Mouse (Mus musculus) left cerebral cortex, adult 6 months (tissue): ENCODE measurements around the gene Elovl1. TPM values are rescaled to one million over a fixed set of nuclear protein-coding genes. Genes with fewer than 3 reads are reported as not detected.

Experiments used
- long read RNA-seq, 2 experiments: library from polyadenylated mRNA; unstranded; transcript quantifications; one replicate each; pipeline ENCODE4 v2.0.0; 2019 to 2020
- polyA plus RNA-seq: library from polyadenylated mRNA; unstranded; fragments of <200 nt; fragmentation: Nextera tagmentation; gene quantifications from 2 replicates; pipeline ENCODE4 v1.2.3, GENCODE M21; 2021

Elovl1 gene
- polyA plus RNA-seq: 20.0 and 21.3 TPM in 2 replicates
- long read RNA-seq, experiment 1, transcript Elovl1-201 (8 exons, 1,811 nt): major isoform, 37 of 48 reads
- long read RNA-seq, experiment 1, partial matches to known transcripts: 2 of 48 reads
- long read RNA-seq, experiment 1, other reads (novel, unspliced or antisense): 8 of 48 reads
- long read RNA-seq, experiment 2, transcript Elovl1-201 (8 exons, 1,811 nt): major isoform, 6 of 11 reads
- long read RNA-seq, experiment 2, partial matches to known transcripts: 3 of 11 reads
- long read RNA-seq, experiment 2, other reads (novel, unspliced or antisense): 2 of 11 reads

GRCm38 (mm10) chr4:118427768-118428451, at the start of gene Elovl1:
TSS of gene Elovl1 (plus strand) at chr4:118428093.

GRCm38 (mm10) chr4:118409142-118409900, 18.6 kb upstream of the Elovl1 start, which contains the start of the genes Szt2 and Med8:
TSS of gene Szt2 (minus strand) at chr4:118409273.
TSS of gene Med8 (plus strand) at chr4:118409337.

GRCm38 (mm10) chr4:118436820-118437603, 9.1 kb downstream of the Elovl1 start, which contains the start of gene Cdc20:
TSS of gene Cdc20 (minus strand) at chr4:118437352.

GRCm38 (mm10) chr4:118457345-118457975, 29.6 kb downstream of the Elovl1 start, which contains the start of gene Mpl:
TSS of gene Mpl (minus strand) at chr4:118457513.

Other genes starting within 250 kb of the Elovl1 start
- 1.7 and 1.9 TPM in 2 replicates for gene Kdm4a, start 248.1 kb upstream of the Elovl1 start, polyA plus RNA-seq
- 7.5 and 12.0 TPM in 2 replicates for gene Ptprf, start 136.7 kb upstream of the Elovl1 start, polyA plus RNA-seq
- 1.8 and 2.6 TPM in 2 replicates for gene Szt2, start 18.8 kb upstream of the Elovl1 start, polyA plus RNA-seq
- gene Med8, start 18.8 kb upstream of the Elovl1 start, polyA plus RNA-seq: 50.7 and 52.7 TPM in 2 replicates
- 1.2 and 1.4 TPM in 2 replicates for gene Cdc20, start 9.3 kb downstream of the Elovl1 start, polyA plus RNA-seq
- gene Mpl, start 29.4 kb downstream of the Elovl1 start, polyA plus RNA-seq: 0.59 and 1.0 TPM in 2 replicates
- gene Tie1, start 62.0 kb downstream of the Elovl1 start, polyA plus RNA-seq: 2.3 and 2.5 TPM in 2 replicates
- not detected in 2 replicates for gene 2610528J11Rik, start 98.9 kb downstream of the Elovl1 start, polyA plus RNA-seq
- 10.0 and 17.5 TPM in 2 replicates for gene Tmem125, start 116.0 kb downstream of the Elovl1 start, polyA plus RNA-seq
- gene Cfap57, start 192.7 kb downstream of the Elovl1 start, polyA plus RNA-seq: 0.35 and 0.40 TPM in 2 replicates
- 38.1 and 47.7 TPM in 2 replicates for gene Ebna1bp2, start 192.7 kb downstream of the Elovl1 start, polyA plus RNA-seq
- gene Olfr62, start 230.9 kb downstream of the Elovl1 start, polyA plus RNA-seq: not detected in 2 replicates